Mouse (Mus musculus): ENCODE results near the gene Gm37240.

Gm37240 gene

GRCm38 (mm10) chr3:84540640-84541039 lies 1346.7 kb downstream of the Gm37240 start:
- no peak for DNase-seq

GRCm38 (mm10) chr3:84536987-84537386 lies 1350.3 kb downstream of the Gm37240 start:
- no peak for DNase-seq

GRCm38 (mm10) chr3:84533227-84533626 lies 1354.1 kb downstream of the Gm37240 start:
- no peak for DNase-seq

GRCm38 (mm10) chr3:84529021-84529420 lies 1358.3 kb downstream of the Gm37240 start:
- no peak for DNase-seq

GRCm38 (mm10) chr3:84524952-84525351 lies 1362.4 kb downstream of the Gm37240 start:
- DNase-seq, result no peak

- no peak for DNase-seq
These were observed 1371.2 kb downstream of the Gm37240 start for GRCm38 (mm10) chr3:84516163-84516562.

- DNase-seq, result no peak
These were observed 1374.4 kb downstream of the Gm37240 start for GRCm38 (mm10) chr3:84512774-84513515.

- no peak for DNase-seq
These were observed 1382.1 kb downstream of the Gm37240 start for GRCm38 (mm10) chr3:84505193-84505592.

GRCm38 (mm10) chr3:84504291-84504690 lies 1383.0 kb downstream of the Gm37240 start:
- no peak for DNase-seq

GRCm38 (mm10) chr3:84502101-84502500 lies 1385.2 kb downstream of the Gm37240 start:
- no peak for DNase-seq

- no peak for DNase-seq
These were observed 1386.8 kb downstream of the Gm37240 start for GRCm38 (mm10) chr3:84500491-84500890.

- no peak for DNase-seq
These were observed 1389.6 kb downstream of the Gm37240 start for GRCm38 (mm10) chr3:84497718-84498117.

GRCm38 (mm10) chr3:84492657-84493056 lies 1394.7 kb downstream of the Gm37240 start:
- no peak for DNase-seq

- no peak for DNase-seq
These were observed 1395.2 kb downstream of the Gm37240 start for GRCm38 (mm10) chr3:84492148-84492547.

- DNase-seq, result no peak
These were observed 1398.6 kb downstream of the Gm37240 start for GRCm38 (mm10) chr3:84488716-84489115.

GRCm38 (mm10) chr3:84484891-84485290 lies 1402.4 kb downstream of the Gm37240 start:
- no peak for DNase-seq

- no peak for DNase-seq
These were observed 1403.0 kb downstream of the Gm37240 start for GRCm38 (mm10) chr3:84484333-84484732.

GRCm38 (mm10) chr3:84482121-84482520 lies 1405.2 kb downstream of the Gm37240 start:
- no peak for DNase-seq

GRCm38 (mm10) chr3:84481104-84481503 lies 1406.2 kb downstream of the Gm37240 start:
- DNase-seq, result peak; percentile 6

GRCm38 (mm10) chr3:84480006-84480897 lies 1407.1 kb downstream of the Gm37240 start, which contains the start of gene Fhdc1:
TSS of gene Fhdc1 (minus strand) at chr3:84480429.
- DNase-seq, result peak; percentile 41

GRCm38 (mm10) chr3:84479293-84480005 lies 1407.9 kb downstream of the Gm37240 start:
- DNase-seq, result no peak

- DNase-seq, result no peak
These were observed 1408.4 kb downstream of the Gm37240 start for GRCm38 (mm10) chr3:84478896-84479292.

- DNase-seq, result no peak
These were observed 1409.1 kb downstream of the Gm37240 start for GRCm38 (mm10) chr3:84478195-84478594.

All from thymus, postnatal 14 days (tissue).